Mouse (Mus musculus) urinary bladder, postnatal 10 days (tissue): ENCODE results near the gene Ccn1.

Experiments
- DNase-seq: peaks from one replicate; pipeline ENCODE4 v3.0.0; 2022; ENCODE audit warnings: low spot score

Ccn1 gene

DNA sequence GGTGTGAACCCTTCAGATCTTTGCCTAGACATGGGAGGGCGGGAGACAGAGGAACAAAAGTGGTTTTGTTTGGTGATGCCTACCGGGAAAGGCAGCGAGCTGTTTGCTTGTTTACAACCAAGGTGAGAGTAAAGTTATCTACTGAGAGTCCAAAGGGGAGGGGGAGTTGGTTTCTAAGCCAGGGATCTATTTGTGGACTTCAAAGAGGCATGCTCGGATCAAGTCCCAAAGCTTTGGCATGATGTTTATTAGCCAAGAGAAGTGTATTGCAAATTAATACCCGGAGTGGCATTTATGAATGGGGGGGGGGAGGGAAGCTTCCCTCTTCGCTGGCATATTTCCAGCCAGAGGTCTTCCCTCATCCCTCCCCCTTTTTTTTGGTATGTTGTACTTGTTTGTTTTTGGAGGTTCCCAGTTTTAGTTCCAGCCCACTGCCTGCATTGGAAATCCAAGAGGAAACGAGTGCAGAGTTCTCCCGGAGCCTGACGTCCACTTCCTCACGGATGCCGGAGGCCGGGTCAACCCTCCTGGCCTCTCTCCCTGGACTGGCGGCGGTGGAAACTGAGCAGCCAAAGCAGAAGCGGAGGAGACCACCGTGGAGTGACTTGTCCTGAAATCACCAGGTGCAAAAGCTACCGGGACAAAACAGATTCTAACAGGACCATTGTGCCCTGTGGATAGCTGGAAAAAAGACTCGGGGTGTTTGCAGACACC, 674 bp upstream of the Ccn1 start:
- DNase-seq: no peak

DNA sequence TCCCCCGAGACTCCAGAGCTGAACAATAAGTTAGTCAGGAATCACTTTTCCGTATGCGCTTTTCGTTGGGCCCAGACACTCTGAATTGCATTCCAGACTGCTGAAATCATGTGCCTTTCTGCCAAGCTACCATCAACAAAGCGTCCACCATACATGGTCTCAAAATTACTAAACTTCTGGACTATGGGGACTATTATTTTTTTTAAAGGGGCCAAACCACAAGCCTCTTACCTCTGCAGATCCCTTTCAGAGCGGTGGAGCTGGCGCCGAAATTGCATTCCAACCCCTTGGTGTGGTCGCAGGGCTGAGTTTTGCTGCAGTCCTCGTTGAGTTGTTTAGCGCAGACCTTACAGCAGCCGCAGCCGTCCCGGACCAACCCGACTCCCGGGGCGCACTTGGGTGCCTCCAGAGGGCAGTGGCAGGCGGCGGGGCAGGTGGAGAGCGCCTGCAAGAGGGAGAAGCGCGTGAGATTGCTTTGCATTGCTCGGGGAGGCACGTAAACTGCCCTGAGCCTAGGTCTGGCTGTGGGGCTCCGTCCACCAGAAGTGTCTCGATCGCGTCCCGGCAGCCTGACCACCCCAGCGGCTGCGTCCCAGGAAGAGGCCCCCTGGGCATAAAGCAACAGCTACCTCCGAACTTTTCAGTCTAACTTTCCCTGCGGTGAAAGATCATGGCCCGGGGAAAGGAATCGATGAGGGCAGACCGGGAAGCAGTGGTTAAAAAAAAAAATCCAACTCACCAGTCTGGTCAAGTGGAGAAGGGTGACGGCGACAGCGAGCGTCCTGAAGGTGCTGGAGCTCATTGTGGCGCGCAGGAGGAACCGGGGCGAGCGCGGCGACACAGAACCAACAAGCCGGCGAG, 560 bp downstream of the Ccn1 start:
- DNase-seq: peak; percentile 36

DNA sequence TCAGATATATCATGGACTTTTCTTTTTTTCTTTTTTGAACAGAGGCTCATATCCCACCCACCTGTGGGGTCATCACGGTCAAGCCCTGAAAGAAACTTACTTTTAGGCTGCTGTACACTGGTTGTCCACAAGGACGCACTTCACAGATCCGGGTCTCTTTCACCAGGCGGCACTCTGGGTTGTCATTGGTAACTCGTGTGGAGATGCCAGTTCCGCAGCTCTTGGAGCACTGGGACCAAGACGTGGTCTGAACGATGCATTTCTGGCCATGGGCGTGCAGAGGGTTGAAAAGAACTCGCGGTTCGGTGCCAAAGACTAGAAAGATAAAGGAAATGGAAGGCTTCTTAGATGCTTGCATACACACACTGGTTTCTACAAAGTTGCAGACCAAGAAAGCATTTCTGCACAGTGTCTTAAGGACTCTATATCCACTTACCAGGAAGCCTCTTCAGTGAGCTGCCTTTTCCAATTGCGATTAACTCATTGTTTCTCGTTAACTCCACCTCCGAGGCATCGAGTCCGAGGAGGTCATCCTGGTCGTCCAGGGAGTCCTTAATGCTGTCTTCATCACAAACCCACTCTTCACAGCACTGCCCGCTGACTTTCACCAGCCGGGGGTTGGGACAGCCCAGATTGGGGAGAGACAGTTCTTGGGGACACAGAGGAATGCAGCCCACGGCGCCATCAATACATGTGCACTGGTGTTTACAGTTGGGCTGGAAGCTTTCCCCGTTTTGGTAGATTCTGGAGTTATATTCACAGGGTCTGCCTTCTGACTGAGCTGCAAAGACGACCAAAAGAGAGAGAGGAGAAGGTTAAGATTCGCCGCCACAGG, 1.5 kb downstream of the Ccn1 start:
- no peak for DNase-seq

GRCm38 (mm10) chr3:145647416-145647815, 2.4 kb downstream of the Ccn1 start:
- DNase-seq: no peak

GRCm38 (mm10) chr3:145646666-145647065, 3.1 kb downstream of the Ccn1 start:
- no peak for DNase-seq

GRCm38 (mm10) chr3:145646009-145646408, 3.8 kb downstream of the Ccn1 start:
- no peak for DNase-seq

- DNase-seq: no peak
Measured at GRCm38 (mm10) chr3:145645463-145645862, 4.3 kb downstream of the Ccn1 start.

- DNase-seq: no peak
Measured at GRCm38 (mm10) chr3:145642861-145643260, 6.9 kb downstream of the Ccn1 start.

DNA sequence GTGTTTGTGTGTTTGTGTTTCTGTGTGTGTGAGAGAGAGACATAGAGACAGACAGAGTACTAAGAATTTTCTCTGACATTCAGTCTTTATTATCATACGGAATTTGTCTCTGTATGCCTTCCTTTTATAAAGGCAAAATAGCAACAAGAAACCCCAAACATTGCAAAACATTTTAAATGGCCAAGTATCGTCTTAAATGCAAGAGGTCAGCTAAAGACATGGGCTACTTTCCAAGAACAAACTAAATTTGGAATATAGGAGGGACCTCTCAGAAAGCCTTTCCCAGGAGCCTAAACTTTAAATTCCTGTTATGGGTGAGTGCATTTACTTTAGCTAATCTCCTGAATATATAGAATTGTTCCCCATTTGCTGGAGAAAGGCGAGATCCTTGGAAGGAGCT, 7.9 kb downstream of the Ccn1 start:
- no peak for DNase-seq

DNA sequence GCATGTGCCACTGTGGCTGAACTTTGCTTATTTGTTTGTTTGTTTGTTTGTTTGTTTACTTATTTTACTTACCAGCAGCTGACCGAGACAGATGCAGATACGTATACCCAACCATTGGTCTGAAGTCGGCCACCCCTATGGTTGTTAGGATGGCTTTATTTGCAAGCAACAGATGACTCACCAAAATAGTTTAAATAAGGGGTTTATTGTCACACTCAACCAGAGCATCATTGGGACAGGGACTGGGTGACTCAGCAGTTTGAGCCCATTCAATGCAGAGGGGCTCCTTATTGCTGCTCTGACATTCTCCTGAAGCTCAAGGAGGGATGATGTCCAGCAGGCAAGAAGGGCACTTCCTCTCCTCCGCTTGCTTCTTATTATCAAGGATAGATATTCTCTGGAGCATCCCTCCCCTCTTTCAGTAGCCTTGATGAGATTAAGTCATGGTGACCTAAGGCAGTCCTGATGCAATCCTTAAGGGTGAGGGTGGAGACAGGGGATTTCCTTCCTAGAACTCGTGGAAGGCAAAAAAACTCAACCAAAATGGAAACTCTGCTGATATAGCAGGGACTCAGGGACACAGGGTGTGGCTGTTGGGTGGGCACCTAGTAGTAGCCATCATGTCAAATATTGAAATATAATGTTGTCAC, 8.6 kb downstream of the Ccn1 start:
- DNase-seq: no peak

GRCm38 (mm10) chr3:145640583-145640982, 9.2 kb downstream of the Ccn1 start:
- no peak for DNase-seq

DNA sequence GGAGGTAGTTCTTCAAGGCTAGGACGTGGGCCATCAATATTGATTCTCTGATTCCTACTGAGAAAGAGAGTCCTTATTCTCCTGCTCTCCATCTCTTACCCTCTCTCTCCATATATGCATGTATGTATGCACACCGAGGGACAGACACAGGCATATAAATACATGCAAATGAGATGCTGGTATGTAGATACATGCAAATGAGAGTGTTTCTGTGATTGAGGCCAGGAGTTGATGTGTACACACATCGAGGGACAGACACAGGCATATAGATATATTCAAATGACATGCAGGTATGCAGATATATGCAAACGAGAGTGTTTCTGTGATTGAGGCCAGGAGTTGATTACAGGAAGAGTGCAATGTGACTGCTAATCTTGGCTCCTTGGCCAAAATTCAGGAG, 9.6 kb downstream of the Ccn1 start:
- DNase-seq: no peak

GRCm38 (mm10) chr3:145634002-145634710, 15.6 kb downstream of the Ccn1 start:
- no peak for DNase-seq

GRCm38 (mm10) chr3:145632888-145633287, 16.9 kb downstream of the Ccn1 start:
- no peak for DNase-seq

DNA sequence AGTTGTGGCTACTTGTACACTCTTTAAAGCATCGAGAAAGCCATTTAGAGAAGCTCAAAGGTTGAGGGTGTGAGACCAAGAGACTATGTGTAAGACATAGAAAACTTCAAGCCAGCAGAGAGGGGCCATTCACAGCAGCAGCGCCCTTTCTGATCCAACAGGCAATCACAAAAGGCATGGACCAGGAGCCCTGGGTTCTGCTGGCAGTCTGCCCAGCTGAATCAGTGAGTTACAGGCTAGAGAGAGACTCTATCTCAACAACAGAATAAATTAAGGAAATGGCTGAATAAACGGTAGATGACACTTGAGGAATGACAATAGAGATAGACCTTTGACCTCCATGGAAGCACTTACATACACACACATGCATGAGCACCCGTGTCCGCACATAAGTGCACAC, 21.1 kb downstream of the Ccn1 start:
- DNase-seq: no peak

- no peak for DNase-seq
Measured at GRCm38 (mm10) chr3:145627830-145628229, 22.0 kb downstream of the Ccn1 start.

GRCm38 (mm10) chr3:145626063-145626462, 23.7 kb downstream of the Ccn1 start:
- DNase-seq: no peak

GRCm38 (mm10) chr3:145625546-145625945, 24.2 kb downstream of the Ccn1 start:
- DNase-seq: no peak

DNA sequence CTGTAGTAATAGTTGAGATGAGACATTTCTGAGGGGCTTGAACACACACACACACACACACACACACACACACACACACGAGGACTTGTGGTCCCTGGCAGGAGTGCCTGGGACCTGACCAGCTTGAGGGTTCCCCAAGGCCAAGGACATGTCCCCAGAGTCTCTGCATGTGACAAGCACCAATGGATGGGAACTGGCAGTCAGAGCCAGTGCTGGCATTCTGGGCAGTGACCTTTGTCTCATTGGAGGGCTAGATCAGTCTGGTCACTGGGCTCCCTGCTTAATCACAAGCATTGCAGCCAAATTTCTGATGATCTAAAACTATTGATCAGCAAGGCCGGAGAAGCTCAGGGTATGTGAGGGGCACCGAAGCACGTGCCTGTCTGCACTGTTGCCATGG, 25.0 kb downstream of the Ccn1 start:
- no peak for DNase-seq

DNA sequence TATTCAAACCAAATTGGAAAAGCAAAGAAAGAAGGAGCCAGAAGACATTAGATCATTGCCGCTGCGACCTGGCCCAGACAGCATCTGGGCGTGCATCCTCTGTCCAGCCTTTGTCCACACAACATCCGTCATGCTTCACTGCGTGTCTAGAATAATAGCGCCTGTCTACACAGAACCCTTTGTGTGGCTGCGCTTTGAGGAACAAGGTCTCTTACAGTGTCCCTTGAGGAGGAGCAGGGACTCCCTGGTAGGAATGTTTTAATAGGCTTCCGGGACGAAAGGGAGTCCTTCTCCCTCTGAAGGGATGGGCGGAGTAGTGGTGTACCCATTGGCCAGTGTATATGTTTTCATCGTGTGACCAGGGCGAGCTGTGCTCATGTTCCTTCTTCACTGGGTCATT, 26.7 kb downstream of the Ccn1 start:
- no peak for DNase-seq

DNA sequence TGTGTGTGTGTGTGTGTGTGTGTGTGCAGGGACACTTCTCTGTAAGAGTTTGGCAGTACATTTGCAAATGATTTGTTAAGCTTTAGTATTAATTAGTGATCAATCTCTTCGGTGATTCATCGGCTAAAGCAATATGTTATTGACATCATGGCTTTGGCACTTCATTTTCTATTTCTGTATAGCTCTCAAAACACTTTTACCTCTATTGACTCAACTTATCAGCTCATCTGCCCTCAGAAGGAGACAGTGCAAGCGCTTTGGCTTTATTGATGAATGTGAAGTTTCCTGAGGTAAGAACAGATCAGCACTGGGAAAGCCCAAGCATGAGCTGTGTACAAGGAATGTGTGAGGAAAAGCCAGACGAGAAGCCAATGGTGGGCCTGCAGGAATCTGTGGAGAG, 28.6 kb downstream of the Ccn1 start:
- no peak for DNase-seq
